Mouse (Mus musculus): ENCODE results near the gene Efcab11. TPM values are rescaled to one million over a fixed set of nuclear protein-coding genes. Genes with fewer than 3 reads are reported as not detected.
"Not testable (repeated sequence)": the region's sequence is repeated elsewhere in the genome, so short reads cannot be mapped to it uniquely, and the experiment has no call there.

The Efcab11 gene
- polyA plus RNA-seq, 2 experiments: 6.4 to 8.3 TPM

DNA sequence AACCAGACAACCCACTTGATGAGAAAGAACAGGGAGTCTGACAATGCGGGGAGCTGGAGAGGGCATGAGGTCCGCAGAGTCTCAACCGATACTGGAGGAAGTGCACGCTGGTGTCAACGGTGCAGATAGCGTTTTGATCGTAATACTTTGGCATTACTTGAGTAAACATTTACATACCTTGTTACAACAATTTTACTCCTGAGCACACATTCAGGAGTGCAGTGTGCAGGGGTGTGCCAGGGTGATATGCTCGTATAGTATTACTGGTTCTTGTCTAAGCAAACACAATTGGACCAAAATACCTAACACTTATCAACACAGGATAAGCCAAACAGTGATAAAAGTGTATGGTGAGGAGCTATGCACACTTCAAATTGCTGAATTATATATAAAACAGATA lies 69.0 kb downstream of the Efcab11 start:
- no peak overlapping the region for H3K9ac ChIP-seq (ENCODE audit: low read depth, low read length, severe bottlenecking)
- DNase-seq (ENCODE audit: low spot score) (no peak), ATAC-seq (ENCODE audit: low FRiP score, low read depth) (no peak)
- TF ChIP-seq POLR2A (IDR thresholded peaks at IDR 0.05; ENCODE audit: borderline replicate concordance, extremely low read depth, insufficient read depth, insufficient read length): no peak
- H3K4me2 ChIP-seq (replicated peaks; ENCODE audit: low read depth, low read length, severe bottlenecking): no peak overlapping the region
- WGBS: 96% methylated on average over 8 of the region's 8 CpGs
- no peak overlapping the region for H3K4me3 ChIP-seq (replicated peaks; ENCODE audit: low read length)
- no peaks in the 10 kb centered on the region for H3K27me3 ChIP-seq (ENCODE audit: control insufficient read depth, insufficient read depth, low read length)
- 0 out of 2 replicates have a peak, but pooled peaks cover 4% of the 10 kb centered on the region for H3K4me1 ChIP-seq (ENCODE audit: control insufficient read depth, insufficient read depth, low read length)
- H3K36me3 ChIP-seq (ENCODE audit: control insufficient read depth, insufficient read depth, low read length): no peaks in the 10 kb centered on the region
- H3K9me3 ChIP-seq (ENCODE audit: control insufficient read depth, low read length): no peaks in the 10 kb centered on the region
- no peak overlapping the region for H3K27ac ChIP-seq (replicated peaks; ENCODE audit: low read depth, low read length)

GRCm38 (mm10) chr12:99807891-99808290 lies 76.3 kb downstream of the Efcab11 start:
- TF ChIP-seq POLR2A (IDR thresholded peaks at IDR 0.05; ENCODE audit: borderline replicate concordance, extremely low read depth, insufficient read depth, insufficient read length): no peak
- H3K9ac ChIP-seq (ENCODE audit: low read depth, low read length, severe bottlenecking): no peak overlapping the region
- H3K4me3 ChIP-seq (replicated peaks; ENCODE audit: low read length): no peak overlapping the region
- no peaks in the 10 kb centered on the region for H3K36me3 ChIP-seq (ENCODE audit: control insufficient read depth, insufficient read depth, low read length)
- DNase-seq (ENCODE audit: low spot score) (peak; percentile 24), ATAC-seq (ENCODE audit: low FRiP score, low read depth) (peak; percentile 68)
- H3K27me3 ChIP-seq (ENCODE audit: control insufficient read depth, insufficient read depth, low read length): no peaks in the 10 kb centered on the region
- 47% methylated on average over 5 of the region's 5 CpGs for WGBS
- H3K27ac ChIP-seq (replicated peaks; ENCODE audit: low read depth, low read length): no peak overlapping the region
- H3K4me2 ChIP-seq (replicated peaks; ENCODE audit: low read depth, low read length, severe bottlenecking): no peak overlapping the region
- H3K4me1 ChIP-seq (ENCODE audit: control insufficient read depth, insufficient read depth, low read length): 0 out of 2 replicates have a peak, but pooled peaks cover 3% of the 10 kb centered on the region
- no peaks in the 10 kb centered on the region for H3K9me3 ChIP-seq (ENCODE audit: control insufficient read depth, low read length)

GRCm38 (mm10) chr12:99806741-99807140 lies 77.5 kb downstream of the Efcab11 start:
- not testable (repeated sequence) for H3K9ac ChIP-seq (ENCODE audit: low read depth, low read length, severe bottlenecking); H3K27me3 ChIP-seq (ENCODE audit: control insufficient read depth, insufficient read depth, low read length); H3K4me2 ChIP-seq (replicated peaks; ENCODE audit: low read depth, low read length, severe bottlenecking); H3K4me3 ChIP-seq (replicated peaks; ENCODE audit: low read length); H3K4me1 ChIP-seq (ENCODE audit: control insufficient read depth, insufficient read depth, low read length); H3K27ac ChIP-seq (replicated peaks; ENCODE audit: low read depth, low read length); ATAC-seq (ENCODE audit: low FRiP score, low read depth); H3K36me3 ChIP-seq (ENCODE audit: control insufficient read depth, insufficient read depth, low read length); H3K9me3 ChIP-seq (ENCODE audit: control insufficient read depth, low read length); DNase-seq (ENCODE audit: low spot score)
- WGBS: 94% methylated on average over 6 of the region's 7 CpGs

GRCm38 (mm10) chr12:99795921-99796320 lies 88.3 kb downstream of the Efcab11 start:
- 64% methylated on average over 2 of the region's 2 CpGs for WGBS
- no peak for TF ChIP-seq POLR2A (IDR thresholded peaks at IDR 0.05; ENCODE audit: borderline replicate concordance, extremely low read depth, insufficient read depth, insufficient read length)
- H3K9ac ChIP-seq (ENCODE audit: low read depth, low read length, severe bottlenecking): no peak overlapping the region

DNA sequence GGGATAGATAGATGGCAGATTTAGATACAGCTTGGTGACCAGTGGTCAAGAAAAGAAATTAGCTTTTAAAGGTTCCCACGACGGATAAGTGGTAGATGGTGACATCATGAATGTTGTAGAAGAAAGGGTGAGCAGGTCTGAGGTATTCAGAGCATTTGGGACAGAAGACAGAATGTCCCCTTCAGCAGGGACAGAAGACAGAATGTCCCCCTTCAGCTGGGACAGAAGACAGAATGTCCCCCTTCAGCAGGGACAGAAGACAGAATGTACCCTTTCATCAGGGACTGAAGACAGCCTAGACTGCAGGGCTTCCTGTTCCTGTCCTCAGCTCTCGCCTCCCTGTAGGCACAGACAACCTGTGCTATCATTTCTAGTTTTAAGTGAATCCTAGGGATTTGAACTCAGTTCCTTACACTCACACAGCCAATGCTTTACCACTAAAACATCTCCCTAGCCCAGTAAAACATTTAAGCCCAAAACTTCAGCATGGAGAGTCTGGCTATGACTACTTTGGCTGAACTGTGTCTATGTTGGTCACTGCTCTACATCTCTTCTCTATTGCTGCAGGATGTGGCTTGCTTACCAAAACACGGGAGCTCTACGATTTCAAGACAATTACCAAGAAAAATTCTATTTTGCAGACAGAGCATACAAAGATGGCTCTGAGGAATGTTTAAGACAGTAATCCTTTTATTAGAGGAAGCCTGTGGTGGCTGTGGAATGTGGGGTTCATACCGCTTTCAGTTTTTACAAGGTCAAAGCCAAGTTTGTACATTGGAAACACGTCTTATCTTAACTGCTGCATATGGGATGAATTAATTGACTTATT lies 89.2 kb downstream of the Efcab11 start:
- DNase-seq (ENCODE audit: low spot score) (peak; percentile 45), ATAC-seq (ENCODE audit: low FRiP score, low read depth) (no peak)
- Histone ChIP-seq H3K9me3 (ENCODE audit: control insufficient read depth, low read length) (no peaks in the 10 kb centered on the region; the same call in 1 of the 2 replicates), H3K27me3 (ENCODE audit: control insufficient read depth, insufficient read depth, low read length) (no peaks in the 10 kb centered on the region), H3K4me3 (replicated peaks; ENCODE audit: low read length) (no peak overlapping the region), H3K27ac (replicated peaks; ENCODE audit: low read depth, low read length) (no peak overlapping the region), H3K4me2 (replicated peaks; ENCODE audit: low read depth, low read length, severe bottlenecking) (no peak overlapping the region), H3K9ac (ENCODE audit: low read depth, low read length, severe bottlenecking) (no peak overlapping the region), H3K36me3 (ENCODE audit: control insufficient read depth, insufficient read depth, low read length) (no peaks in the 10 kb centered on the region), H3K4me1 (ENCODE audit: control insufficient read depth, insufficient read depth, low read length) (peaks cover 9% of the 10 kb centered on the region)
- TF ChIP-seq POLR2A (IDR thresholded peaks at IDR 0.05; ENCODE audit: borderline replicate concordance, extremely low read depth, insufficient read depth, insufficient read length): no peak
- 51% methylated on average over 7 of the region's 7 CpGs for WGBS

More at GRCm38 (mm10) chr12:99795921-99796320, 88.3 kb downstream of the Efcab11 start:
- ATAC-seq (ENCODE audit: low FRiP score, low read depth) (no peak), DNase-seq (ENCODE audit: low spot score) (no peak)
- Histone ChIP-seq H3K9me3 (ENCODE audit: control insufficient read depth, low read length) (no peaks in the 10 kb centered on the region; the same call in 1 of the 2 replicates), H3K4me3 (replicated peaks; ENCODE audit: low read length) (no peak overlapping the region), H3K4me2 (replicated peaks; ENCODE audit: low read depth, low read length, severe bottlenecking) (no peak overlapping the region), H3K27ac (replicated peaks; ENCODE audit: low read depth, low read length) (no peak overlapping the region), H3K36me3 (ENCODE audit: control insufficient read depth, insufficient read depth, low read length) (no peaks in the 10 kb centered on the region), H3K27me3 (ENCODE audit: control insufficient read depth, insufficient read depth, low read length) (no peaks in the 10 kb centered on the region), H3K4me1 (ENCODE audit: control insufficient read depth, insufficient read depth, low read length) (peaks cover 9% of the 10 kb centered on the region)
